Mouse (Mus musculus) E14TG2a.4 (cell line): Measurements from ENCODE around the gene Gm10334.
"Not testable (repeated sequence)": the region's sequence is repeated elsewhere in the genome, so short reads cannot be mapped to it uniquely, and the experiment has no call there.

ENCODE experiments used
- CTCF ChIP-seq: conservative IDR thresholded peaks from 2 replicates; pipeline ENCODE4 v1.5.1; 2014; ENCODE audit warnings: low read length
- NANOG ChIP-seq: IDR thresholded peaks from 2 replicates; pipeline ENCODE4 v1.6.1; 2014; ENCODE audit warnings: borderline replicate concordance, low read length, mixed read lengths
- POU5F1 ChIP-seq: IDR thresholded peaks from 2 replicates; pipeline ENCODE4 v1.6.1; 2014; ENCODE audit warnings: low read length, borderline replicate concordance

DNA sequence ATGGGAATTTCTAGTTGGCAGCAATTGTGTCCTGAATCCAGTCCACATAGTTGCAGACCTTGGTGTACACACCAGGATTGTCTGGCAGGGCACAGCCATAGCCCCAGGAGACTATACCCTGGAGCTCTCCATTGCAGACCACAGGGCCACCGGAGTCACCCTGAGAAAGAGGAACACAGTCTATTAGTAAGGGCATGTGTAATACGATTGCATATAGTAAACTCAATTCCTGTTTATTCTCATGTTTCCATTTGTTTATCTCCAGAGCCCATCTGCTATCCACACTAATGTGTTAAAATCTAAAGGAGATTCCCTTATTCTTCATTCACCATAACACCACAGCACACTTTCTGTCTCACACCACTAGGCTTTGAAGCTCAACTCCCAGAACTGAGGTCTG lies 3.7 kb downstream of the Gm10334 start:
- not testable (repeated sequence) for TF ChIP-seq CTCF, NANOG, POU5F1
